Mouse (Mus musculus) ES-CJ7 (cell line): ENCODE measurements around the gene Slc36a1.
A peak's percentile ranks its signal among the peaks of the same experiment; 100 is the strongest.

Experiments
- DNase-seq: peaks from one replicate; pipeline ENCODE4 v3.0.0; 2011; ENCODE audit warnings: low read depth, low spot score

The Slc36a1 gene

DNA sequence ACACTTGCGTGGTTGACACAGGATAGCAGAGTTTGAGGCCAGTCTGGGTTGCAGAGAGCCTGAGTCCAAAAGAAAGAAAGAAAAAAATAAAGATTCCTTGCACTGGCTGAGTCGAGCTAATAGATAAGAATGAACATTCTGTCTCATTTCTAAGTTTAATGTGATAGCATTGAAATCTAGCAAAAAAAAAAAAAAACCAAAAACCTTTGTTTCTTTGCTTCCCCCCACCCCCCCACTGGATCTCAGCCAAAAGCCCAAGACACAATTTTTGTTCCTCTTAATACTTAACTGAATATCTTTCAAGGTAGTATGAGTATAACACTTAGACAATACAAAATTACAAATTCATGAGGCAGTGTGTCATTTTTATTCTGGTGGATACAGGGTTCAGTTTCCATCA lies 4.9 kb downstream of the Slc36a1 start:
- DNase-seq: no peak

DNA sequence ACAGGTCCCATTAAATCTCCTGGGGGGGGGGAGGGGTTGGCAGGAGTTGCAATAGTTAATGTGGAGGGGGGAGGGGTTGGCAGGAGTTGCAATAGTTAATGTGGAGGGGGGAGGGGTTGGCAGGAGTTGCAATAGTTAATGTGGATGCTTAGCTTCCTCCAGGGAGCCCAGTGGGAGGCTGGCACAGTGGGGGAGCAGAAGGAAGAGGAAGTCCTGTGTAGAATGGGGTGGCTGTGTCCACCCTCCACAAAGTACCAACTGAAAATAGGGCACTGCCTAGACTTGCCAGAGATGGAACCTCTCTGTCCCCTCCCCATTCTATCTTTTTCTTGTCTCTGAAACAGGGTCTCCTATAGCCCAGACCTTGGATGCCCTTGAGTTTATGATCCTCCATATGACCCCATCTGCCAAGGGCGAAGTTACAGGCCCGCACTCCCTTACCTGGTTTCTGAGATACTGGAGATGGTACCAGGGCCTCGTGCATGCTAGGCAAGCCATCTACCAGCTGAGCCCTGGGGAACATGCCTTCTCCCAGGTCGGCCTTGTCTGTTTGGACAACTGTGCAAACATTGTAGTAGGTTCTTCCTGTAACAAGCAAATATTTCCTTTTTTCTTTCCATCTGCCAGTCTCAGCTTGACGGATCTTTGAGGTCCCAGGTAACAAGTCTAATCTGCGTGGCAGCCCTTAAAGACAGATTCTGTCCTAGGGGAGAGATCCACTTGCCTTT lies 5.6 kb downstream of the Slc36a1 start:
- DNase-seq: no peak

DNA sequence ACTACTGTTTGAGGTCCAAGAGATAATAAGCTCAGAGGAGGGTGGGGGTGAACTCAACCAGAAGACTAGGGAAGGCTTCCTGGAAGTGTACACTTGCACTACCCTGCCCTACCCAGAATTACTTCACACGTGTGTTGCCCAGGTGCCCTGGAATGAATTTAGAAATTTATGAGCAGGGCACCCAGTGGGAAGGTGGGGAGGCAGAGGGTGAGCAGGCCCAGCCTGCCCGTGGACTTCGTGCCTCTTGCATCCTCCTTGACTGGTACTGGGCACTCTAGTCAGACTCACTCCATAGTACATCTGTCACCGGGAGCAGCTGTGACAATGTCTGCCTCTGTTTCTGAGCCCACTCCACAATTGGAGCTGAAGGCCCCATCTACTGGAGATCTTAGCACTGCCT lies 9.4 kb downstream of the Slc36a1 start:
- no peak for DNase-seq

DNA sequence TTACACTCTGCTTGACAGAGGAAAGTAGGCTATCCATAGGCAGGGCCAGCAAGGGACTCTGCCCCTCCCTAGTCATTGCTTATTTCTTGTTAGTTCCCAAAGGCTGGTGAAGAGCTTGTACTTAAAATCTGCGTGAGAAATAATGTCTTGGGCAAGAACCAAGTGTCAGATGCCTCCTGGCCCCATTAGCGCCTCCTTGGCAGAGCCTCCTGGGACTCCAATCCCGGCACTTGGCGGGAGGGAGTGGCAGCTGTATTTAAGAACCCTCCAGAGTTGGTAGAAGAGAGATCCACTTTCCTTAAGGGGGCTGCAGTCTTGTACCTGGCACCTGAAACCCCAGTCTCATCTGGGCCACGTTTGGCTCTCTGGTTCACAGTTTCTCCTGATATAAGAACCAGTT lies 10.0 kb downstream of the Slc36a1 start:
- DNase-seq: no peak

DNA sequence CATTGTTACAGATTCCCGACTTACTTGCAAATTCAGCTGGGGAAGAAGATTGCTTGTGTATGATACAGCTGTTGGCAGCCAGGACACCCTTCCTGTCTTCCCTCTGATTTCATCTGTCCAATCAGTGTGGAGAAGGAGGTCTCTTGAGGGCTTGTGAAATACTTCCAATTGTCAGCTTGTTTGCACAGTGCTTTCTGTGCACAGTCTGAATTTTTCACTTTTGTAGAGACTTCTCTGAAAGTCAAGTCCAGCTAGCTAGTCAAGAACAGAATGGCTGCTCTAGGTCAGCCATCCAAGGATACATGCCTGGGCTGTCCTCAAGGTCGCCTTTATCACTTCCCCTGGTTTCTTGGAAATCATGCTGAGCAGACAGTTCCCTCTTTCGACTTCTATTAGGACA lies 10.8 kb downstream of the Slc36a1 start:
- DNase-seq: no peak

DNA sequence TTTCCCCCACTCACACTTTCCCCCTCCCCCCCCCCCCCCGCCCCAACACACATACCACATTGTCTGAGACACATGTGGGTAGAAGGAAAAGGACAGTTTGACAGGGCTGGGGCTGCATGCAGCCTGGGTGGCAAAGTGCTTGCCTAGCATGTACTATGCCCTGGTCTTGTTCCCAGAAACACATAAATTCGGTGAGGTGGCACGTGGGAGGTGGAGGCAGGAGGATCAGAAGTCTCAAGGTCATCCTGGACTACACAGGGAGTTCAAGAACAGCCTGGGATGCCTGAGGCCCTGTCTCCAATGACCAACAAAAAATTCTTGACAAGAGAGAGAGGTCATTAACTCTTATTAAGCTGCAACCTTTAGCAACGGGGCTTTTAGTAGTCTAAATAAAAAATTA lies 11.9 kb downstream of the Slc36a1 start:
- no peak for DNase-seq

DNA sequence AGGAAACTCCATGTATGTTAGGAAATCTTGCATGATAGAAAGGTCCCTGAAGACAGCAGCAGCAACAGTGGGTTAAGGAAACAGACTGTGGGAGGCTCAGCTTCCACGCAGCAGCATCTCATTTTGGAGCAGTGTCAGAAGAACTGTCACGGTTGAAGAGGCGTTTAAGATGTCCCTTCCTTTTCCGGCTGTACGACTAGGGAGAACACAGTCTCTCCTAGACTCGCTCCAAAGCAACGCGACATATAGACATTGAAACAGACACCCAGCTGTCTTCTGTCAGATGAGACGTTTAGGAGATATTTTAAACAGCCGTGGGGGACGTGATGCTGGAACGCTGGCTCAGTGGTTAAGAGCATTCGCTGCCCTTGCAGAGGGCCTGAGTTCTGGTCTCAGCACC lies 12.7 kb downstream of the Slc36a1 start:
- DNase-seq: no peak

DNA sequence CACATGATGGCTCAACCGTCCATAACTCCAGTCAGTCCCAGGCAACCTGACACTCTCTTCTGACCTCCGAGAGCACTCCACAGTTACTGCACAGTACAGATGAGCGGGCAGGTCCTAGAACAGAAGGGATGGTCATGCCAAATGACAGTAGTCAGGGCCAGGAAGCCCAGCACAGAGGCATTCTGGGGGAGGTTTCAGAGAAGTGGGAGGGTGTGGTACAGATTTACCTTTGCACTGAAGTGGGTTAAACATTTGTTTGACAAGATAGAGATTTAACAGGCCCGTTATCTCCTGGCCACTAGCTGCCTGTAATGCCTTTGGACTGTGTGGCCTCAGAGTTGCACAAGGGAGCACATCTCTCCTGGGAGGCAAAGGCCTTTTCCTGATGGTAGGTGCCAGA lies 13.3 kb downstream of the Slc36a1 start:
- DNase-seq: no peak

DNA sequence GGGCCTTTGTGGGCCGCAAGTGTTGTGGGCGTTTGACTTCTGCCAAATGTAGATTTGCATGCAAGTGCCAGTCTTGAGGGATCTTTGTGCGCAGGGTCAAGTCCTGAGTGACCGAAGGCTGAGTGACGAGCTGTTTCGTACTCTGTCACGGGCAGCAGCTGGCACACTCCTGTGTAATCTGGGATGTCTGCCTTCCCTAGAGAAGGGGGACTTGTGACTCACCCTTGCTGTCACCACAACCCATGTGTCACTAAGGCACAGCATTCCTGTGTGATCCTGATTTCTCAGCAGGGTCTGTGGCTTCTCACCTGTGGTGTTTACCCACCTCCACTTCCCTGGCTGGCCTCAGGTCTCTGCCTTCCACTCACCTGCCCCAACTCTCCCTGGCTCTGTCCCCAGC lies 13.7 kb downstream of the Slc36a1 start:
- DNase-seq: no peak

DNA sequence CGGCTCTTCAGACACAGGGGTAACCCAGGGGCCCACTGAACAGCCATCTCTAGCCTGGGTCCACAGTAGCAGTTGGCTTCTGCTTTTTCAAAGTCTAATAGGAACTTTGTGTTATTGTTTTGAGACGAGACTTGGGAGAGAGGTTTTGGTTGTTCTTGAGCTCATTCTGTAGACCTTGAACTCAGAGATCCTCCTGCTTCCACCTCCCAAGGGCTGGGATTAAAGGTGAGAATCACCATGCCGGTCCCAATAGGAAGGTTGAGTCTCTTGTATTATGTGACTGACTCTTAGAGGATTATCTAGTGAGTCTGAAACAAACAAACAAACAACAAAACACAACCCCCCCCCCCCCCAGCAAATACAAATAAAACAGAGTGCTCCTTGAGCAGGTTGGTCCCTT lies 14.3 kb downstream of the Slc36a1 start:
- no peak for DNase-seq

DNA sequence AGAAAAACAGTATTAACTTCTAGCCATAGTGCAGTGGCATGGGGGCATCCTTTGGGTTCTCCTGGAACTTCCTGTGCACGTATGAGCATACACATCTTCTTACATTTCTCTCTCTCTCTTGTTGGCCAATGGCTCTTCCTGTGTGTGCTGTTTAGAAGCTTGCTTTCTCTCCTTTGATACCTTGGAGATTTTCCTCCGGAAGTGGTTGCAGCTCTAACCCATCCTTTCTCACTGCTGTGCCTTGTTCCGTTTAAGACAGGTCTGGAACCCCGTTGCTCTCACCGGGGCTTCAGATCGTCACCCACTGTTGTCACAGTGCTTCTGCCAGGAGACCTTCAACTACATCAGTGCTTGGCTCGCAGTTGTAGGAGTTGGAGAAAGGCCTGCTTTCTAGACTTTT lies 17.2 kb downstream of the Slc36a1 start:
- no peak for DNase-seq

DNA sequence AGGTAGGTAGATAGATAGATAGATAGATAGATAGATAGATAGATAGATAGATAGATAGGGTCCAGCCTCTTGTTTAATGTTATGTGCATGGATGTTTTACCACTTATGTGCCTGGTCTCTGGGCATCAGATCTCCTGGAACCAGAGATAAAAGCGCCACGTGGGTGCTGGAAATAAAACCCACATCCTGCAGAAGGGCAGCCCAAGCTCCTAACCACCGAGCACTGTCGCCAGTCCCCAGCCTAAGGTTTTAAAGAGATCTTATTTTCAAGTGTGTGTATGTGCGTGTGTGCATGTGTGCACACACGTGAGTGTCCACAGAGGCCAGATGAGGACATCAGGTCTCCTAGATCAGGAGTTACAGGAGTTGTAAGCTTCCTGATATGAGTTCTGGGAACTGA lies 26.9 kb downstream of the Slc36a1 start:
- DNase-seq: no peak

DNA sequence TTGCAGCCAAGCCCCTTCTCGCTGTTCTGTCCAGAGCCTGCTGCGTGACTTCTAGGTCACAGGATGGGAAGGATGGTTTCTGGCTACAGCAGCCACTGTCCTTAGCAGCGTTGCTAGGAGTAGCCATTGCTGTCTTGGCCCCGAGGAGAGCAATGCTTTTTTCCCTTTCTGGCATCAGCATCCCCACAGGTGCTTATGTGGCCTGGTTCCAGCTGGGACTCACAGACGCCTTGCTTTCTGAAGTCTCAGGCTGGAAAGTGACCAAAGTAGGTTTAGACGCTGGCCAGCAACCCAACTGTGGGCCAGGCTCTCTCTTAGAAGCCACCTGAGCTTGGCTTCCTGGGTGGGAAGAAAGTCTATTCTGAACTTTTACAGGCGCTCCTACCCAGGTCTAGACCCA lies 30.1 kb downstream of the Slc36a1 start:
- DNase-seq: no peak

DNA sequence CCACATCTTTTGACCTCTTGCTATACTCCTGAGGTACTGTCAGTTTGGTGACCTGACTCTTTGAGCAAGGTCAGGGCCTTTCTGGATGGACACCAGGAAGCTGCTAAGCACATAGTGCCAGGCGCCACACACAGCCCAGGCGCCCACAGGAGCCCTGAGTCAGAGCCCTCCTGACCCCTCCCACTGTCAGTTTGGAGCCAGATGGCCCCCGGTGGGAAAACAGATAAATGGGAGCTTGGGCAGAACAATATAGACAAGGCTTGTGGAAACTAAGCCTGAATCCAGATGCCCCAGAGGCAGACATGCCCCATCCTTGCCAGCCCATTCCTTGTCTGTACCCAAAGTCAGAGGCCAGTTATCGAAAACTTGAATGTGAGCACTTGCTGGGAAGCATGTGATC lies 30.6 kb downstream of the Slc36a1 start:
- no peak for DNase-seq

DNA sequence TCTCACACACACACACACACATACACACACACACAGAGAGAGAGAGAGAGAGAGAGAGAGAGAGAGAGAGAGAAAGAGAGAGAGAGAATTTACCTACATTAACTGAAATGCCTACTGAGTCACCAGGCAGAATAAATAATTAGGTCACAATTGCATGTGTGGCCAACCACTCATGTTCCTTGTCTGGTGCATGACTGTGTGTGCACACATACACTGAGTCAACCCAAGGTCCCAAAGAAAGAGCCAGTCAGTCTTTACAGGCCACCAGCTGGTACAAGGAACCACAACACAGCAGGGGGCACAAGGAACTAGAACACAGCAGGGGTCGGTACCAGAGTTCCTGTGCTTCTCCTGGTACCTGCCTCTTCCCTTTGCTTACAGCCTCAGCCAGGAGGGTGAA lies 32.7 kb downstream of the Slc36a1 start:
- no peak for DNase-seq

DNA sequence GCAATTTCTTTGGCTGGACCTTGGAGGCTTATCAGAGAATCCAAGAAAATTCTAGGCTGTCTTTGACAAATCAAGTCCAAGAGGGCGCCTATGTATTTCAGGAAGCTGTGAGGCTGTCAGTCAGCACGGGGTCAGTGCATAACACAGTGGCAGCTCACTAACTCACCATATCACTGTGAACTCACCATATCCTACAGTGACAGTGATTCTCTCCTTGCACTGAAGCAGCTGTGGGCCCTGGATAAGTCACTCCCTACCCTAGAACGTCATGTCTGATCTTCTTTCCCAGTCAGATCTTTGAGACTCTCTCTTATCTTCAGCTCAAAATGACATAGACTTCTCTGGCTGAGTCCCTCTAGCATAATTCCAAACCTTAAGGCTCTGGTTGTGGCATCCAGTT lies 35.3 kb downstream of the Slc36a1 start:
- DNase-seq: no peak

DNA sequence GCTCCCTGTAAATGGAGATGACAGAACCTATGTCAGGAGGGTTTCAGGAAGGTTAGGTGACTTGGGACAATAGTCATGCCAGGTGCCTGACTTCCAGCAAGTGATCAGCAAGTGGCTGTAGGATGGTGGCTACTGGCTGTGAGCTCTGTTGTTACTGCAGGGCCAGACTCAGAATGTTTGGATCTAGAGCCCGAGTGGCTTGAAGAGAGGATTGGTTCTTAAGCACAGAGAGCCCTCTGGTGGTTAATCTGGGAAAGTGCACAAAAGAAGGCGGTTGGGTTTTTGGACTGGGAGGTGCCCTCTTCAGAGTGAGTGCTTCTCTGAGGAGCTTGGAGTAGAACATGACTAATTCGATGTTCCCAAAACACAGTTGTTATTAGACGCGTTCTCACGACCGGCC lies 36.4 kb downstream of the Slc36a1 start:
- DNase-seq: peak; percentile 49

DNA sequence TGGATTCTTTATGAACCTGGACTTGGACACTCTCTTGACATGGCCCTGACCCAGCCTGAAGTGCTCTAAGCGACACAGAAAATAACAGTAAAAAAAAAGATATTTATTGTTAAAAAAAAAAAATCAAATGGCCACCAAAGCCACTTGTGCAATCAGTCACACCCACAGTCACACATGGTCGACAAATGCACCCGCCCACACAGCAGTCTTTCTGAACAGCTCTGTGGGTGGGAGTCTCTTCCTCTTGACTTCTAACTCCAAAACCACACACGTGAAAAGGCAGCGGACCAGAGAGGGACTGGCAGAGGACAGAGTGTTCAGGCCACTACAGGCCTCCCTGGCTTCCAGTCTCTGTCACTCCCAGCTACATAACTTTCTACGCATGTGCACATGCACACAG lies 46.4 kb downstream of the Slc36a1 start:
- no peak for DNase-seq

DNA sequence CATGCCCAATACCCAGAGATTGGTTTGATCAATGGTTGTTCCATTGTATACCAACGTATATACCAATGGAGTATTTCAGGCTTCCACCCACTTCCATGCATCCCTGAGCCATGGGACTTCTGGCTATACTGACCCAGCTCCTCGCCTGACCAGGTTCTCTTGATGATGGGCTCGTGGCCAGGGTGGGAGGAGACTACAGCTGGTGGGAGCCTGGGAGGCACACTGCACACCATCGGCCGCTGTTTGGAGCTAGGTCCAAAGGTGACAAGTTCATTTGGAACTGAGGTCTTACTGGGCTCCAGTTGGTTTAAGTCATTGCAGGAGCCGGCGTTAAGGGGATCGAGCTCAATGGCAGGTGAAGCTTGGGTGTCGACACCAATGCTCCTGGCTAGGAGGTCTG lies 49.2 kb downstream of the Slc36a1 start:
- no peak for DNase-seq

DNA sequence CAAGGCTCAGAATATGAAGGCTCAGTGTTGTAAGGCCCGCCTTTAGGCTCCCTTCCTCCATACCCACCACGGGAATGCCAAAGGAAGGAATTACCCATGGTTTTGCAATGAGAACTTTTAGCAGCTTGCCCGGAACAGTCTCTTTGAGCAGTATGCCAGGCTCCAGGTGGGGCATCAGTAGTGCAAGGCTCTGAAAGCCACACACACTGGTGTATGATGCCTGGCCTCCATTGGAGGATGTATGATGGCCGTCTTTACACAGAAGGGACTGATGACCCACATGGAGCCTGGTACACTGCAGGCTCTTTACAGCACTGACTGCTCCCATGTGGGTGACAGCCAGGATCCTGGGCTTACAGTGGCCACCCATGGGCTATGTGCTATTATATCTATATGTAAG lies 57.0 kb downstream of the Slc36a1 start:
- DNase-seq: no peak

DNA sequence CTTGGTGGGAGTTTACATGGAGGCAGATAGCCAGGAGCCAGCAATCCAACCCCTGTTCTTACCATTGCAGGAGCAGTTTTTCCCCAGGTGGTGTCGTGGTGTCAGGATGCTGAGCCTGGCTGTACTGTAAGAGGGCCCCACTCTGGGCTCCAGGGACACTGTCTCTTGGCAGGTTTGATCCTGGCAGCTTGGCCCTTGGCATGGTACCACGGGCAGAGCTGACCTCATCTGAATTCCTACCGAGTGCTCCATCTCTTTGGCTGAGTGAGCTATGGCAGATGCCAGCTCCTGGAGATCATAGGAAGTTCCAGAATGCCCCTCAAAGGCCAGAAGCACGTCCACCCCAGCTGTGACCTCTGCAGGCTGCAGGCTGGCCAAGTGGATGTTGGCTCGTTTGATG lies 57.9 kb downstream of the Slc36a1 start:
- no peak for DNase-seq

DNA sequence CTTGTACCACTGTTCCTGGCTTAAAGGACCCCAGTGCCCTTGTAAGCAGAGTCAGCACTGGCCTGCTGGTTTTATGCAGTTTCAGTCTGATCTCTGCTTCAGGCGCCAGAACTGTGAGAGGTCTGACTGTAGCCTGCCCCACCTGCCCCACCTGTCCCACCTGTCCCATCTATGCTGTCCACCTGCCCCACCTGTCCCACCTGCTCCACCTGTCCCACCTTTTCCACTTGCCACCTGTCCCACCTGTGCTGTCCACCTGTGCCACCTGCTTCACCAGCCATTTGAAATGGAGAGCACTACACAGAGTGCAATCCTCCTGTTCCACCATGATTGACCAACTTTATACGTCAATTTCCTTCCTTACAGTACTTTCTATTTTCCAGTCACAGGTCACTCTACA lies 60.2 kb downstream of the Slc36a1 start:
- no peak for DNase-seq

DNA sequence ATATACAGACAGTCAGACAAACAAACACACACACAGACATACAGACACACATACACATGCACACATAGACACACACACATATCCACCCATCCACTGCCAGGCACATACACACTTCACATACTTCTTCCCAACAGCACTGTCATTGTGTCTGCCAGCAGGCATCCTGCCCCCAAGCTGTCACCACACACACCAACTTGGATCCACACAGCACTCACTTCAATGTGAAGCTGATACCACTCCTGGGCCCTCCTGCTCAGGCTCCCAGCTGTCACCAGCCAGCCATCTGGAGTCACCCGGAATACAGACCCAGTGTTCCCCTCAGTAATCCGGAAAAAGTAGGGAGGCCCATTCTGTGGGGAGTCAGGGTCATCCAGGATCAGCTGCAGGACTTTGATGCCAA lies 61.5 kb downstream of the Slc36a1 start:
- DNase-seq: no peak

DNA sequence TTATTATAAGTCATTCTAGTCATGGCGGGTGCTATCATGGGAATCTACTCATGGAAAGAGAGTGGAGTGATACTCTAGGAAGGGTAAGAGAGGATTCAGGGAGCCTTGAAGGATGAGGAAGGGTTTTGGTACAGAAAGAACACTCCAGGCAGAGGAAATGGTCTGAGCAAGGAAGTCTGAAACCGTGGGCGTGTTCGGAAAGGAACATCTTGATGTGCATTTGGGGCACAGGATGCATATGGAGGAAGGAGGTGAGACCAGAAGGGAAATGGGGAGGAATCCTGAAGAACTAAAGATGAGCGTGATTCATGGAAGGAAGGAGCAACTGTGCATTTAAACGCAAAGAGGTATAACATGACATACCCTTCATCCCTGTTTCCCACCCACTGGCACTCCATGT lies 64.4 kb downstream of the Slc36a1 start:
- no peak for DNase-seq
